Mouse (Mus musculus) CH12.LX (cell line): ENCODE measurements at regions not wholly inside any gene's neighbourhood (a gene's known extent, or its start where the extent isn't known, plus 50 kb on each side); places are given as distances from the start of the nearest gene placed in this dataset.
"Not testable (repeated sequence)": the region's sequence is repeated elsewhere in the genome, so short reads cannot be mapped to it uniquely, and the experiment has no call there.

Source experiments
- DNase-seq: peaks from one replicate; pipeline ENCODE4 v3.0.0-alpha.2; 2013; ENCODE audit errors: extremely low read depth
- H3K27ac ChIP-seq: 2 replicates; pipeline ENCODE4 v1.5.1; 2012; ENCODE audit warnings: low read depth, mild to moderate bottlenecking, control low read depth, moderate library complexity; ENCODE audit not compliant: insufficient read depth
- H3K27me3 ChIP-seq: replicated peaks from 2 replicates; pipeline ENCODE3; 2012; ENCODE audit warnings: inconsistent platforms
- H3K36me3 ChIP-seq, 2 experiments: replicated peaks in 1 of 2; 2 replicates each; pipeline versions ENCODE3 to v1.6.1; 2012; ENCODE audit warnings: inconsistent platforms in 1 of 2, low read length in 1 of 2, mild to moderate bottlenecking in 1 of 2, mixed read lengths in 1 of 2, moderate library complexity in 1 of 2; ENCODE audit not compliant: control insufficient read depth in 1 of 2, insufficient read depth in 1 of 2
- H3K4me1 ChIP-seq, 2 experiments: 2 replicates each; pipeline ENCODE4 v1.6.1; 2012; ENCODE audit warnings: inconsistent platforms in 1 of 2, moderate library complexity in 1 of 2; ENCODE audit not compliant: insufficient read depth in 2 of 2, control insufficient read depth in 1 of 2
- H3K4me2 ChIP-seq: 2 replicates; pipeline ENCODE4 v1.6.1; 2012; ENCODE audit warnings: low read depth, mild to moderate bottlenecking, control low read depth; ENCODE audit not compliant: poor library complexity, insufficient read depth, severe bottlenecking
- H3K4me3 ChIP-seq, 3 experiments: fragments of 150-350 bp in 1 of 3; sonication (generic) in 1 of 3; replicated peaks in 1 of 3; 2 replicates each; pipeline versions ENCODE3 to v1.5.1; 2011 to 2012; ENCODE audit warnings: low read depth in 2 of 3, low read length in 2 of 3, mild to moderate bottlenecking in 2 of 3, moderate library complexity in 2 of 3, control low read depth in 1 of 3, improper control_type of control experiment in 1 of 3, inconsistent platforms in 1 of 3, mixed read lengths in 1 of 3; ENCODE audit not compliant: poor library complexity in 1 of 3
- H3K79me2 ChIP-seq: replicated peaks from 2 replicates; pipeline ENCODE4 v1.6.1; 2012; ENCODE audit warnings: mild to moderate bottlenecking, moderate library complexity; ENCODE audit not compliant: control insufficient read depth, poor library complexity, insufficient read depth, severe bottlenecking; ENCODE audit errors: extremely low read depth
- H3K9ac ChIP-seq: 2 replicates; pipeline ENCODE4 v1.6.1; 2012; ENCODE audit warnings: low read depth, mild to moderate bottlenecking, control low read depth, moderate library complexity; ENCODE audit not compliant: insufficient read depth
- H3K9me3 ChIP-seq: replicated peaks from 2 replicates; pipeline ENCODE3; 2012; ENCODE audit warnings: low read length, inconsistent platforms, mixed read lengths
- CHD1 ChIP-seq: IDR thresholded peaks from 2 replicates; pipeline ENCODE4 v1.6.1; 2012; ENCODE audit warnings: low read depth, low read length, improper control_type of control experiment, inconsistent platforms
- CHD2 ChIP-seq: IDR thresholded peaks from 2 replicates; pipeline ENCODE4 v1.6.1; 2011; ENCODE audit warnings: low read length, improper control_type of control experiment
- E2F4 ChIP-seq: IDR thresholded peaks from 2 replicates; pipeline ENCODE4 v1.6.1; 2011; ENCODE audit warnings: low read depth, low read length, improper control_type of control experiment; ENCODE audit not compliant: insufficient replicate concordance
- ELF1 ChIP-seq: IDR thresholded peaks from 2 replicates; pipeline ENCODE4 v1.6.1; 2014; ENCODE audit warnings: low read depth, mild to moderate bottlenecking, inconsistent platforms, low read length, improper control_type of control experiment
- EP300 ChIP-seq: IDR thresholded peaks from 2 replicates; pipeline ENCODE4 v1.6.1; 2011; ENCODE audit warnings: low read length, improper control_type of control experiment
- ETS1 ChIP-seq: conservative IDR thresholded peaks from 2 replicates; pipeline ENCODE4 v1.6.1; 2012; ENCODE audit warnings: low read depth, mild to moderate bottlenecking, inconsistent platforms, low read length, improper control_type of control experiment, moderate library complexity
- GABPA ChIP-seq: IDR thresholded peaks from 2 replicates; pipeline ENCODE4 v1.6.1; 2012; ENCODE audit warnings: low read depth, low read length, improper control_type of control experiment, inconsistent platforms; ENCODE audit not compliant: insufficient replicate concordance
- JUND ChIP-seq: conservative IDR thresholded peaks from 2 replicates; pipeline ENCODE4 v1.6.1; 2011; ENCODE audit warnings: low read depth, low read length, improper control_type of control experiment
- KAT2A ChIP-seq: IDR thresholded peaks from 2 replicates; pipeline ENCODE4 v1.6.1; 2012; ENCODE audit warnings: low read length, improper control_type of control experiment, inconsistent platforms; ENCODE audit not compliant: insufficient replicate concordance
- MAX ChIP-seq: IDR thresholded peaks from 2 replicates; pipeline ENCODE4 v1.6.1; 2011; ENCODE audit warnings: low read length, improper control_type of control experiment
- MEF2A ChIP-seq: IDR thresholded peaks from 2 replicates; pipeline ENCODE4 v1.6.1; 2014; ENCODE audit warnings: low read depth, mild to moderate bottlenecking, inconsistent platforms, low read length, improper control_type of control experiment, borderline replicate concordance
- NELFE ChIP-seq: IDR thresholded peaks from 2 replicates; pipeline ENCODE4 v1.6.1; 2011; ENCODE audit warnings: low read depth, low read length, improper control_type of control experiment
- POLR2A ChIP-seq: IDR thresholded peaks from 2 replicates; pipeline ENCODE4 v1.6.1; 2011; ENCODE audit warnings: low read depth, mild to moderate bottlenecking, improper control_type of control experiment, low read length
- POLR2AphosphoS2 ChIP-seq: IDR thresholded peaks from 2 replicates; pipeline ENCODE4 v1.6.1; 2011; ENCODE audit warnings: low read depth, low read length, improper control_type of control experiment
- RAD21 ChIP-seq: IDR thresholded peaks from 2 replicates; pipeline ENCODE4 v1.6.1; 2011; ENCODE audit warnings: low read depth, mild to moderate bottlenecking, low read length, improper control_type of control experiment, moderate library complexity
- SMC3 ChIP-seq: IDR thresholded peaks from 2 replicates; pipeline ENCODE4 v1.6.1; 2011; ENCODE audit warnings: low read depth, low read length, improper control_type of control experiment
- TBP ChIP-seq: conservative IDR thresholded peaks from 2 replicates; pipeline ENCODE4 v1.6.1; 2011; ENCODE audit warnings: low read depth, low read length, improper control_type of control experiment
- UBTF ChIP-seq: IDR thresholded peaks from 2 replicates; pipeline ENCODE4 v1.6.1; 2012; ENCODE audit warnings: low read depth, mild to moderate bottlenecking, inconsistent platforms, low read length, improper control_type of control experiment, moderate library complexity
- USF1 ChIP-seq: IDR thresholded peaks from 2 replicates; pipeline ENCODE4 v1.6.1; 2014; ENCODE audit warnings: low read depth, mild to moderate bottlenecking, inconsistent platforms, low read length, improper control_type of control experiment
- ZMIZ1 ChIP-seq: IDR thresholded peaks from 2 replicates; pipeline ENCODE4 v1.6.1; 2012; ENCODE audit warnings: low read depth, mild to moderate bottlenecking, inconsistent platforms, low read length, improper control_type of control experiment
- ZNF384 ChIP-seq: IDR thresholded peaks from 2 replicates; pipeline ENCODE4 v1.6.1; 2012; ENCODE audit warnings: low read depth, low read length, improper control_type of control experiment, inconsistent platforms
- dilution Hi-C: fragments of 300-500 bp; cut with MboI; formaldehyde crosslinking; loops from 2 replicates; pipeline ENCODE4 v1.14.3; 2020; ENCODE audit warnings: low sequenced_read_pairs; ENCODE audit not compliant: extremely low pct_unique_long_range_greater_than_20kb, extremely low pct_ligation_motif_present
- in situ Hi-C: fragments of 300-500 bp; cut with MboI; formaldehyde crosslinking; loops from 3 replicates; pipeline ENCODE4 v1.14.3; 2019; ENCODE audit warnings: low sequenced_read_pairs, low pct_ligation_motif_present, low pct_unique_long_range_greater_than_20kb, mixed read lengths

GRCm38 (mm10) chr6:68474872-68475271 is 939.3 kb upstream of the Tacstd2 start:
- no peak for TF ChIP-seq EP300
- TF ChIP-seq GABPA: no peak
- TF ChIP-seq JUND: no peak
- no peak for TF ChIP-seq E2F4
- TF ChIP-seq POLR2A: no peak
- TF ChIP-seq POLR2AphosphoS2: no peak
- no peak for TF ChIP-seq ZMIZ1
- TF ChIP-seq ZNF384: no peak
- no peak for TF ChIP-seq MEF2A
- no peak overlapping the region for H3K27ac ChIP-seq
- dilution Hi-C loops: no loop called here
- H3K4me1 ChIP-seq: peaks cover 2 to 15% of the 10 kb centered on the region in 2 experiments; a peak in 3 of 4 replicates
- no peaks in the 10 kb centered on the region for H3K36me3 ChIP-seq
- no peaks in the 10 kb centered on the region for H3K9me3 ChIP-seq
- H3K4me3 ChIP-seq: no peak overlapping the region
- H3K79me2 ChIP-seq: no peaks in the 10 kb centered on the region
- in situ Hi-C loops: no loop called here
- DNase-seq: no peak
- H3K27me3 ChIP-seq: no peaks in the 10 kb centered on the region
- no peak overlapping the region for H3K9ac ChIP-seq
- H3K4me2 ChIP-seq: no peak overlapping the region

GRCm38 (mm10) chr6:68453061-68453803 is 917.6 kb upstream of the Tacstd2 start:
- DNase-seq, H3K4me1 ChIP-seq, H3K4me3 ChIP-seq, H3K9me3 ChIP-seq, H3K9ac ChIP-seq, dilution Hi-C loops, H3K27ac ChIP-seq, in situ Hi-C loops, H3K27me3 ChIP-seq, H3K4me2 ChIP-seq, H3K36me3 ChIP-seq, H3K79me2 ChIP-seq: not testable (repeated sequence)

GRCm38 (mm10) chr6:68449042-68449832 is 913.6 kb upstream of the Tacstd2 start:
- Histone ChIP-seq H3K4me2 (no peak overlapping the region), H3K4me1 (no peaks in the 10 kb centered on the region), H3K9ac (no peak overlapping the region), H3K79me2 (no peaks in the 10 kb centered on the region), H3K27ac (no peak overlapping the region), H3K9me3 (no peaks in the 10 kb centered on the region), H3K27me3 (no peaks in the 10 kb centered on the region), H3K4me3 (no peak overlapping the region), H3K36me3 (no peaks in the 10 kb centered on the region)
- DNase-seq: no peak
- dilution Hi-C loops (no loop called here), in situ Hi-C loops (no loop called here)
- no peak for TF ChIP-seq ELF1
- no peak for TF ChIP-seq TBP
- no peak for TF ChIP-seq CHD2
- TF ChIP-seq MEF2A: no peak
- TF ChIP-seq RAD21: no peak
- TF ChIP-seq NELFE: no peak
- TF ChIP-seq SMC3: no peak
- no peak for TF ChIP-seq UBTF
- no peak for TF ChIP-seq CHD1
- no peak for TF ChIP-seq USF1
- TF ChIP-seq ETS1: no peak
- no peak for TF ChIP-seq KAT2A
- TF ChIP-seq MAX: no peak
- no peak for TF ChIP-seq POLR2AphosphoS2
